Mouse (Mus musculus) ES-E14 (cell line): ENCODE results near the gene Tubb5.

Source experiments
- CHD2 ChIP-seq: IDR thresholded peaks from 2 replicates; pipeline ENCODE4 v1.6.1; 2014; ENCODE audit warnings: mild to moderate bottlenecking, low read depth, low read length, inconsistent platforms
- HCFC1 ChIP-seq: IDR thresholded peaks from 2 replicates; pipeline ENCODE4 v1.6.1; 2012; ENCODE audit warnings: low read length, inconsistent platforms, borderline replicate concordance; ENCODE audit not compliant: insufficient read depth
- ZC3H11A ChIP-seq: IDR thresholded peaks from 2 replicates; pipeline ENCODE4 v1.6.1; 2012; ENCODE audit warnings: low read depth, mild to moderate bottlenecking, inconsistent platforms, low read length, borderline replicate concordance

DNA sequence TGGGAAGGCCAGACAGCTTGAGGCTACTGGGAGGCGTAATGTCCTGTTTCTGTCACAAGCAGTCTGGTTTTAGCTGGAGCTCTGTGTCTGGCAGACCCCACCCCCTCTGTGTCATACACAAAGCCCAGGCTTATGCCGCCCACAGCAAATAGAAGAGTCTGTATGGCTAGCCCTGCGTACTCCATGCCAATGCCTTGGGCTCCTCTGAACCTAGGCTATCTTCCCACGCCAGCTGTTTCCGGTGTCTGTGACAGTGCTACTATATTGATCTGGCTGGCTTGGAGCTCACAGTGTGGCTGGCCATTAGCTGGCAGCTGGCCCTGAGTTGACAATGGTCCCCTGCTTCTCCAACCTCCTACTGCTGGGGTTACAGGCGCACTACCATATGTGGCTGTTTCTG lies 54.2 kb downstream of the Tubb5 start:
- TF ChIP-seq ZC3H11A (no peak), CHD2 (no peak), HCFC1 (no peak)
